Mouse (Mus musculus): Measurements from ENCODE around the gene Ifi27l2a.

The Ifi27l2a gene

DNA sequence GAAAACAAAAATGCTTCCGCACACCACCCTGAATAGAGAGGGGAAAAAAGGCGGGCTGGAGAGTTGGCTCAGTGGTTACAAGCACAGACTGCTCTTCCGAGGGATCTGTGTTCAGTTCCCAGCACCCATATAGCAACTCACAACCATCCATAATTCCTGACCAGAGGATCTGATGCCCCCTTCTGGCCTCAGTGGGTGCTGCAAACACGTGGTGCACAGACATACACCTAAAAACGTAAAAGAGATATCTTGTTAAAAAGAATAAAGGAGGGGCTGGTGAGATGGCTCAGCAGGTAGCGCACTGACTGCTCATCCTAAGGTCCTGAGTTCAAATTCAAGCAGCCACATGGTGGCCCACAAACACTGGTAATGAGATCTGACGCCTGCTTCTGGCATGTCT lies 16.8 kb downstream of the Ifi27l2a start:
- in situ Hi-C loops (cut with MboI, MseI): no loop called here

DNA sequence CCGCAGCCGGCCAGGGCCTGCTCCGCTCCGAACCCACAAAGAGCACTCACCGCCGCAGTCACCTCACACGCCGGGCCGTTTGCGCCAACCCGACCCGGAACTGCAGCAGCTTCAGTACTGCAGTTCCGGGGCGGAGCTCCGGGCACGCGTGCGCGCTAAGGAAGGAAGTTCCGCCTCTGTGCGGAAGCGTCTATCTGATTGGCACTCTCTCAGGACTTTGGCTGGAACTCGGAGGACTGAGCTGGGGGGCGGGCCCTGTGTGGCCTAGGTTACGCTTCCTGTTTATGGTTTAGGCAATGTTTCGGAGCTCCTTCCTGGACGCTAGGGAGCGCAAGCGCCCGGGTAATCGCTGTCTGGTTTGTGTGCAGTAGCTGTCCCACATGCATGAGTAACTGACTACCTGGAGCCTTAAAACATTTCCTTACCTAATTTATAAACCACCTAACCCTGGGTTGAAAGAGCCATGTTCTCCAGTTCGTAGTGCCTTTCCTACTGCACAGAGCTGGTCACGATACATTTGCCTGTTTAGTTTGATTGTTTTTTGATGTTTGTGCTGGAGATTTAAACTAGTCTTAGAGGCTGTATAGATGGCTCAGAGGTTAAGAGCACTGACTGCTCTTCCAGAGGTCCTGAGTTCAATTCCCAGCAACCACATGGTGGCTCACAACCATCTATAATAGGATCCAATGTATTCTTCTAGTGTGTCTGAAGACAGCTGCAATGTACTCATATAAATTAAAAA lies 17.6 kb downstream of the Ifi27l2a start, which contains the start of gene Ddx24:
TSS of gene Ddx24 (minus strand) at position 102 of the 742 bp plus-strand sequence.
- in situ Hi-C loops (cut with MboI, MseI): no loop called here

DNA sequence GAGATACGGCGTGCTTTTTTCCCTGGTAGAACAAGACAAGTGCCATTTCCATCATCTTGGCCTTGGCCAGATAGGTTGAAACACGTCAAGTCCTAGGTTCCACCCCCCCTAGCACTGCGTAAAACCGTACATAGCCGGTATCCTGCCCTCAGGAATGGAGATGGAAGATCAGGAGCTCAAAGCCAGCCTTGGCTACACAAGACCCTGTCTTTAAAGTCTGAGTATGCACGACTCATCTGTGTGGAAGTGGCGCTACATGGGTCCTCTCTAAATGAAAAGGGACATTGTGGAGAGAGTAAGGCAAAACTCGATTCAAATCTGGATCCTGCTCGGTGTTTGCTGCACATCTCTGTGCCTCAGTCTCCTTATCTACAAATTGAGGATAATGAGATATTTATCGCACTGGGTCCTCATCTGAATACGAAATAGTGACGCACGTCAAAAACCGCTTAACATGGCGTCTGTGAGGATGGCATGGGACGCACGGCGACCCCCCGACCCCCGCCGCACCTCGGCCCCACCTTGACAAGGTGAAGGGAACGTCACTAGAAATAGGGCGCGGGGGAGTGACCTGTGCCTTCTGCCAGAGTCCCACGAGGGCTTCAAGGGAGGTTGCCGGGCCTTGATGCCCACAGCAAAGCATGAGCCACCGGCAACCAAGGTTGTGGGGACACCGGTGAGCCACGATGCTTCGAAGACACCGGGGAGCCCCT lies 18.3 kb downstream of the Ifi27l2a start:
- in situ Hi-C loops (cut with MboI, MseI): no loop called here

DNA sequence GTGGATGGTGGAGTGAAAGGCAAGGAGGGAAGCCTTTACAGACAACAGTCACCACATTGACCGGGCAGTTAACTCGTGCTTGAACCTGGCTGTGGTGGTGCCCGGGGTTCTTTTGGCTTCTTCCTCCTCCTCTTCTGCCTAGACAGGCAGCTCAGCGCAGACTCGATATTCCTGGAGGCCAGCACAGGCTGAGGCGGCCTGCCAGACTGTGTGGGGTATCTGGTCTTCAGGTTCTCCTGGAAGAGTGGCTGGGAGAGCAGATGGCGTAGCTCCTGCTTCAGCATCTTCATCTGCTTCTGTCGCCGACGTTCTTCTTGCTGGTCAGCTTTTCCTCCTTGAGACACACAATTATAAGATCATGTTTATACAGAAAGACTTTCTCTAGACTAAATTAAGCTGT lies 35.3 kb downstream of the Ifi27l2a start:
- in situ Hi-C loops (cut with MboI, MseI): no loop called here

DNA sequence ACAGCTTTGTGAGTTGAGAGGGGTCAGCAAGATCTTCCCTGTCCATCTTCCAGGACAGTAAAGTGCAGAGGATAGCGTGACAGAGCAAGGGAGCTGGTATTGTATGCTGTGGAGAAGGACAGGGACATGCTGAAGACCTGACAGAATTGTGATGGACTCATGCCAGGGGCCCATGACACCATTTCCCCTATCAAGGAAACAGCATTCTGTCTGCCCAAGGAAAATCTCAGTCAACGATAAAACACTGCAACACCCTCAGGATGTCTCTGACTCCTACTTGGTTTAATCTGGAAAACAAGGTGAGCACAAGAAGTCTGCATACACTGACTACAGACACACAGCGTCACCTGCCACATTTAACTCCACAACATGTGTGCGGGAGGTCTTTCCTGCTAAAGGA lies 35.8 kb downstream of the Ifi27l2a start, which contains the start of gene 9330161L09Rik:
TSS of gene 9330161L09Rik (minus strand) at position 101 of the 400 bp plus-strand sequence.
- in situ Hi-C loops (cut with MboI, MseI): no loop called here

DNA sequence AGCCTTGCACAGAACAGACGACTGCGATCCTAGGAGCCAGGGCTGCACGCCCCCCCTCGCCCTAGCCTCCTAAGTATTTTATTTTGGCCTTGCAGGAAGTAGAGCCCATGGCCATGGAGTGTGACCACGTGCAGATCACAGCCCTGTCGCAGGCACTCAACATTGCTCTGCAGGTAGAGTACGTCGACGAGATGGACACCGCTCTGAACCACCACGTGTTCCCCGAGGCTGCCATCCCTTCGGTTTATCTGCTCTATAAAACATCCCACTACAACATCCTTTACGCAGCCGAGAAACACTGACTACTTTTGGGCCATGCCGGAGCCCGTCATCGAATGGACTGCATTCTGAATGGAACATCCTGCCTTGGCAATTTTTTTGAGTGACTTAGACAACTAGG lies 39.3 kb downstream of the Ifi27l2a start:
- in situ Hi-C loops (cut with MboI, MseI): no loop called here

DNA sequence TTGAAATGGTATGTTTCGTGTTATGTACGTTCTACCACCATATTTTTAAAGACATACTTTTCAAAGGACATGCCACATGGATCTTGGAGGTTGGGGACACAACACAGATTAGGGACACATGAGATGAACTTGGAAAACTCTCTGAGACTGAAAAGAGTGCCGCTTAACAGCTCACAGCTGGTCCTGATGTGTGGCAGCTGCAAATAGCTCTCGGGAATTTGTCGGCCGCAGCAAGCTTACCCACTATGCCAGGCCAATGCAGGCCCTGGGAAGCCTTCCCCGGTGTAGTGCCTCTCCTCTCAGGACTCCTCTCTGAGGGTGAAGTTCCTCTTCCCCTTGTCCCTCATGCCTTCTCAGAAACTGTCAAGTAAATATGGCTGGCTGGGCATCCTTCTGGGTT lies 46.7 kb downstream of the Ifi27l2a start:
- in situ Hi-C loops (cut with MboI, MseI): no loop called here

DNA sequence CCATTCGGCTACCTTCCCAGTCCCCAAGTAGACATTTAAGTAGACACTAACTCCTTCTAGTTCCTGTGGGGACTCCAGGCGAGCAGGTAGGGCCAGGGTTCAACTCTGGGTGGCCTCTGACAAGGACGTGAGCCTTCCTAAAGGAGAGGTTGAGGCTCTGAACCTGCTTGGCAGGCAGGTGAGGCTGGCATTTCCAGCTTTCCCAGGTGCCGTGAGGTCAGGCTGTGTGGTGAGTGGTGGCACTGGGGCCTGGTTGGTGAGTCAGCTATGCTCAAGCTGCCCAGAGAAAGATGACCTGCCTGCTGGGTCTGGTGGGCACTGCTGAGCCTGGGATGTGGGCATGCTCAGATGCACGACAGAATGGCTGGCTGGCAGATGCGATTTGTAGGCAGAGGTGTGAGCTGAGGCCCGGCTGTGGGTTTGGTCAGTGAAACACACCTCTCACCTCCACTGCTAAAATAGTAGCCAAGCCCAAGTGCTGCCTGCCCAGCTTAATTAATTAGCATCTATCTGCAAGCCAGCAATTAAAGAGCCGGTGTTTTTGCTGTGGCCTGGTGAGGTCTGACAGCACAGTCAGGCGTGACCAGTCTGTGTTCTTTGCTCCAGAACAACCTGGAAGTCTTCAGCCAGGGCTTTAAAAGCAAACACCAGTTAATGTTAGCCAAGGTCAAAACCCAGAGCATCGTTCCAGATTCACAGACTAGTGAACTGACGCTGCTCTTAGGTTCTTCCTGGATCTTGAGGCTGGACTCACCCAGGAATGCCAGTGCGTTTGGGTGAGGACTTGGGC lies 47.8 kb downstream of the Ifi27l2a start:
- in situ Hi-C loops (cut with MboI, MseI): no loop called here

DNA sequence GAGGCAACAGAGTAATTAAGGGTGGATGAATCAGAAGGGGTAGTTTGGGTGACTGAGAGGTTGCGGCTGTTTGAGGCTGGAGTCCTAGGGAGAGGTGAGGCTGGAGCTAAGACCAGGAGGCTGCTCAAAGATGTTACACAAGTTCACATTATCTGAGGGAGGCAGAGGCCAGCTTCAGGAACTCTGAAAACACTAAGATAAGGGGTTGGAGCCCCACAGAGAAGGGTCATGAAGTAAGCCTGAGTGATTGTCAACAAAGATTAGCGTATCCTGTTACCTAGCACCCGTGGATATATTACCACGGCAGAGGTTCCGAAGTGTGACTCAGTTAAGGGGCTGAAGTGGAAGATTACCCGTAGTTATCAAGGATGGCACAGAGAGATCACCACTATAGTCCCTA lies 50.0 kb downstream of the Ifi27l2a start:
- in situ Hi-C loops (cut with MboI, MseI): no loop called here

Measured in T-helper 1 cell (primary cell).